Mouse (Mus musculus) gastrocnemius, adult 2 months (tissue): ENCODE data around the gene Pla2g5. TPM values are rescaled to one million over a fixed set of nuclear protein-coding genes. Genes with fewer than 3 reads are reported as not detected.
A peak's percentile ranks its signal among the peaks of the same experiment; 100 is the strongest.
"Not testable (repeated sequence)": the region's sequence is repeated elsewhere in the genome, so short reads cannot be mapped to it uniquely, and the experiment has no call there.

ENCODE experiments used
- DNase-seq: peaks from one replicate; pipeline ENCODE4 v3.0.0; 2022
- H3K27ac ChIP-seq: fragments of 200-600 bp; 2 replicates; pipeline ENCODE4 v1.8.1; 2022; ENCODE audit warnings: mild to moderate bottlenecking
- H3K4me3 ChIP-seq: fragments of 200-600 bp; 2 replicates; pipeline ENCODE4 v1.8.1; 2022; ENCODE audit warnings: mild to moderate bottlenecking, moderate library complexity
- CTCF ChIP-seq: fragments of 200-600 bp; IDR thresholded peaks from 2 replicates; pipeline ENCODE4 v1.8.1; 2022; ENCODE audit warnings: antibody characterized with exemption, mild to moderate bottlenecking, moderate library complexity
- intact Hi-C: fragments of 180-260 bp; cut with DNase I; formaldehyde crosslinking; loops from one replicate; pipeline ENCODE4 v1.15.1; 2025
- long read RNA-seq, 2 experiments: library from polyadenylated mRNA; stranded (forward); transcript quantifications; one replicate each; pipeline ENCODE4 v2.0.0; 2021
- total RNA-seq, 2 experiments: library from RNA; stranded (reverse); gene quantifications; 2 replicates each; pipeline ENCODE4 v1.2.3; 2021

Gene Pla2g5
- total RNA-seq: 1 to 10 TPM in 1 of 2 experiments, under 1 TPM in 1; 0.92 to 2.1 TPM
- long read RNA-seq, experiment 1, transcript Pla2g5-203 (5 exons, 1,976 nt): major isoform, 5 of 5 reads
- long read RNA-seq, experiment 1, partial matches to known transcripts: 0 of 5 reads
- long read RNA-seq, experiment 1, other reads (novel, unspliced or antisense): 0 of 5 reads
- long read RNA-seq, experiment 2, partial matches to known transcripts: 0 of 3 reads
- long read RNA-seq, experiment 2, other reads (novel, unspliced or antisense): 1 of 3 reads

DNA sequence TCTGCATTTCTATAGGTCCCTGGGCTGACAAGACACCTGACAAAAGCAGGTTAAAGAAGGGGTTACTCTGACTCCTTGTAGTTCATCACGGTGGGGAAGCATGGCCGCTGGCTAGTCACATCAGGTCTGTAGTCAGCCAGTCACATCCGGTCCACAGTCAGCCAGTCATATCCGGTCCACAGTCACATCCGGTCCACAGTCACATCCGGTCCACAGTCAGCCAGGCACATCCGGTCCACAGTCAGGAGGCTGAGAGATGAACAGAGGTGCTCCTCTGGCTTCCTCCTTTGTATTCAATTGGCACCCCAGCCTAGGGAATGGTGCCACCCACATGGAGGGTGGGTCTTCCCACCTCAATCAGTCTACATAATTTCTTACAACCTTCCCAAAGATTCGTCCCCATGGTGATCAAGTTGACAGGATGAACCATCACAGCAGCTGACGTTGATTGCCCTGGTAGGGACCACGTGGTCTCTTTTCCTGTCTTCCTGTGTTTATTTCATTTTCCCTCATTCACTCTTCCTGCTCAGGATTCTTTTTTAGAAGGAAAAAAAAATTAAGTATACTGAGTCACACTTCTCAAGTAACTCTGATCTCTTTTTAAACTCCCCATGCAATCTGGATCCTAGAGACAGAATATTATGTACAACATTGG, at the start of gene Pla2g5:
Gene Pla2g5, minus strand, starts transcription at position 139 of the 655 bp plus-strand sequence.
- DNase-seq: peak; percentile 12
- intact Hi-C loops: no loop called here
- H3K4me3 ChIP-seq: peak within 1 kb of the TSS; percentile 42
- no peak within 1 kb of the TSS for H3K27ac ChIP-seq
- TF ChIP-seq CTCF: no peak

- intact Hi-C loops: no loop called here
- DNase-seq: no peak
- TF ChIP-seq CTCF: no peak
- no peak overlapping the region for H3K27ac ChIP-seq
- H3K4me3 ChIP-seq: no peak overlapping the region
Measured at GRCm38 (mm10) chr4:138905624-138906337, 42.5 kb upstream of the Pla2g5 start.

DNA sequence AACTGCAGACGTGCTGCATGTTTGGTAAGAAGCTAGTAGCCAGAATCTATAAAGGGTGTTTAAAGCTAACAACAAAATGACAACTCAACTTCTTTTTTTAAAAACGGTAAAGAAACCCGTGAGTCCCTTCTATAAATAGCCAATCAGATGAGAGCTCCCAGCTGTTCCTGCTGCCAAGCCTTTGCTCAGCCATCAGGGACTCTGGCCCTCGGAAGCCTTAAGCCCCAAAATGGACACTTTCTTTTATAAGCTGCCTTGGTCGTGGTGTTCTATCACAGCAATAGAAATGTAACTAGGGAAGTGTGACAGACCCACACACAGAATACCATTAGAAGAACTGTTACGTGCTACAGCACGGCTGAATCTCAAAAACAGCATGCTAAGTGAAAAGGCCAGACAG, 36.1 kb upstream of the Pla2g5 start:
- no peak for TF ChIP-seq CTCF

GRCm38 (mm10) chr4:138893789-138894188, 30.5 kb upstream of the Pla2g5 start:
- DNase-seq: peak; percentile 9
- H3K27ac ChIP-seq, intact Hi-C loops, H3K4me3 ChIP-seq: not testable (repeated sequence)

More for the DNA sequence above, 36.1 kb upstream of the Pla2g5 start:
- no peak overlapping the region for H3K4me3 ChIP-seq
- H3K27ac ChIP-seq: peak overlapping the region; percentile 53; the same call in 1 of the 2 replicates
- DNase-seq: no peak
- intact Hi-C loops: no loop called here

- no peak for TF ChIP-seq CTCF
- DNase-seq: peak; percentile 52
- intact Hi-C loops: no loop called here
- H3K4me3 ChIP-seq: no peak overlapping the region
- H3K27ac ChIP-seq: no peak overlapping the region
Measured at GRCm38 (mm10) chr4:138892655-138893054, 29.4 kb upstream of the Pla2g5 start.

- DNase-seq: peak; percentile 59
- no peak for TF ChIP-seq CTCF
- H3K27ac ChIP-seq: no peak overlapping the region
- H3K4me3 ChIP-seq: no peak overlapping the region
- intact Hi-C loops: no loop called here
Measured at GRCm38 (mm10) chr4:138889635-138890034, 26.4 kb upstream of the Pla2g5 start.

- H3K27ac ChIP-seq: no peak overlapping the region
- no peak for TF ChIP-seq CTCF
- no peak overlapping the region for H3K4me3 ChIP-seq
- intact Hi-C loops: no loop called here
- DNase-seq: peak; percentile 7
Measured at GRCm38 (mm10) chr4:138889165-138889564, 25.9 kb upstream of the Pla2g5 start.

DNA sequence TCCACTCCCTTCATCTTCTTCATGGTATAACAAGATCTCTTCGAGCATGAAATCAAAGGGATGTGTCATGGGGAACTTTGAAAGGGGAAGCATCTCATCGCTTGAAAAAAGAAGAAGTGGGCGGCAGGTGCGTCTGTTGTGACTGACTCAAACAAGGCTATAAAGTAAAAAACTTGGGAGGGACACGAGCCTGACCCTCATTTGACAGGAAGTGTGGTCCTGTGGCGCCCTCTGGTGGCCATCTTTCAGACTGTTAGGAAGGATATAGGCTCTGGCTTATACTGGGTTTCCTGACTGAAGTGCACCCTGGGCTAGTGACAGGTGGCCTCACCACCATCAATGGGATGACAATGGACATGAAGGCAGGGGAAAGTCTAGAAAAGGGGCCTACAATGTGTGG, 21.0 kb upstream of the Pla2g5 start:
- peak; percentile 87 for TF ChIP-seq CTCF
- Histone ChIP-seq H3K4me3 (no peak overlapping the region), H3K27ac (no peak overlapping the region)
- peak; percentile 88 for DNase-seq
- intact Hi-C loops: loop anchor here (1.0 kb wide), 1 partner anchor 18 kb away; no protein-coding TSS in a partner anchor

DNA sequence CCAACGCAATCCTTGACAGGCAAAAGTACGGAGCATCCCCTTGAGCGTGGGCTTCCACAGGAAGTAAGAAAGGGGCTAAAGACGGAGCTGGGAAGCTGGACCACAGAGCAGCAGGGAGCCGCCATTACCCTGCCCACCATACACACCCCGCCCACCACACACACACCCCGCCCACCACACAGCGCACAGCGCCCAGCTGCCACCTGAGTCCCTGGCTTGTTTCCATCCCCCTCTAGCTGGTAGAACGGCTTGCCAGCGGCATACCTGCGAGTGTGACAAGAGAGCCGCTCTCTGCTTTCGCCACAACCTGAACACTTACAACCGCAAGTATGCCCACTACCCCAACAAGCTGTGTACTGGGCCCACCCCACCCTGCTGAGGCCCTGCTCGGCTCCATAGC, 18.9 kb upstream of the Pla2g5 start:
- peak; percentile 23 for DNase-seq
- intact Hi-C loops: no loop called here
- TF ChIP-seq CTCF: no peak
- H3K4me3 ChIP-seq: no peak overlapping the region
- H3K27ac ChIP-seq: no peak overlapping the region

GRCm38 (mm10) chr4:138880811-138881584, 17.7 kb upstream of the Pla2g5 start:
- peak; percentile 65 for DNase-seq
- intact Hi-C loops: no loop called here
- peak overlapping the region; percentile 38; the same call in 1 of the 2 replicates for H3K27ac ChIP-seq

DNA sequence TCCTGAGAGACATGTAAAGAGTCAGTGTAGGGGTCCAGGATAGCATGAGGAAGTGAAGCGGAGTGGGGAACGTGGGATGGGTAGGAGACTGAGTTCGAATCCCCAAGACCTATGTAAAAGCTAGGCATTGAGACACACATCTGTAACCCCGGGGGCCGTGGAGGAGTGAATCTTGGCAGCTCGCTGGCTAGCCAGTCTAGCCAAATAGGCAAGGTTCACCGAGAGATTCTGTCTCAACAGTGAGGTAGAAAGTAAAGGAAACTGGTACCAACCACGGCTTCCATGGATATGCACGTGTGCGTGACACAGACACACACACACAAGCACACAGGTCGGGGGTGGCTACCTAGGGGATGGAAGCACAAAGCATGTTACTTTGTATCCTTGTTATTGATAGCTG, 16.5 kb upstream of the Pla2g5 start:
- Histone ChIP-seq H3K27ac (no peak overlapping the region), H3K4me3 (no peak overlapping the region)
- peak; percentile 16 for DNase-seq
- no peak for TF ChIP-seq CTCF
- intact Hi-C loops: no loop called here

More at GRCm38 (mm10) chr4:138880811-138881584, 17.7 kb upstream of the Pla2g5 start:
- no peak overlapping the region for H3K4me3 ChIP-seq
- no peak for TF ChIP-seq CTCF

- Histone ChIP-seq H3K27ac (peak overlapping the region; percentile 49; the same call in 1 of the 2 replicates), H3K4me3 (no peak overlapping the region)
- intact Hi-C loops: no loop called here
- no peak for TF ChIP-seq CTCF
- peak; percentile 51 for DNase-seq
Measured at GRCm38 (mm10) chr4:138878783-138879182, 15.5 kb upstream of the Pla2g5 start.
